Mouse (Mus musculus) cerebellum, adult 11 months (tissue): ENCODE results near the gene Baiap2.

Source experiments
- DNase-seq: peaks from one replicate; pipeline ENCODE4 v3.0.0; 2022

Baiap2 gene

GRCm38 (mm10) chr11:119920668-119921067 is 21.9 kb upstream of the Baiap2 start:
- no peak for DNase-seq

- DNase-seq: no peak
These were observed 17.4 kb upstream of the Baiap2 start for GRCm38 (mm10) chr11:119925176-119925575.

- no peak for DNase-seq
These were observed 15.8 kb upstream of the Baiap2 start for GRCm38 (mm10) chr11:119926762-119927161.

GRCm38 (mm10) chr11:119928023-119928681 is 14.4 kb upstream of the Baiap2 start:
- DNase-seq: no peak

- no peak for DNase-seq
These were observed 12.8 kb upstream of the Baiap2 start for GRCm38 (mm10) chr11:119929603-119930265.

GRCm38 (mm10) chr11:119931809-119932208 is 10.8 kb upstream of the Baiap2 start:
- DNase-seq: no peak

- DNase-seq: no peak
These were observed 9.4 kb upstream of the Baiap2 start for GRCm38 (mm10) chr11:119933142-119933541.

- no peak for DNase-seq
These were observed 8.6 kb upstream of the Baiap2 start for GRCm38 (mm10) chr11:119933819-119934583.

- no peak for DNase-seq
These were observed 7.8 kb upstream of the Baiap2 start for GRCm38 (mm10) chr11:119934773-119935172.

GRCm38 (mm10) chr11:119935457-119935856 is 7.1 kb upstream of the Baiap2 start:
- peak; percentile 71 for DNase-seq

GRCm38 (mm10) chr11:119936456-119936855 is 6.1 kb upstream of the Baiap2 start:
- no peak for DNase-seq

- no peak for DNase-seq
These were observed 5.3 kb upstream of the Baiap2 start for GRCm38 (mm10) chr11:119937216-119937615.

GRCm38 (mm10) chr11:119937772-119938502 is 4.6 kb upstream of the Baiap2 start:
- DNase-seq: no peak

GRCm38 (mm10) chr11:119939073-119939710 is 3.4 kb upstream of the Baiap2 start:
- DNase-seq: no peak

- DNase-seq: no peak
These were observed 2.9 kb upstream of the Baiap2 start for GRCm38 (mm10) chr11:119939711-119940106.

GRCm38 (mm10) chr11:119940142-119940541 is 2.4 kb upstream of the Baiap2 start:
- DNase-seq: no peak

- DNase-seq: no peak
These were observed 769 bp upstream of the Baiap2 start for GRCm38 (mm10) chr11:119941794-119942193.

GRCm38 (mm10) chr11:119942201-119942726 is 299 bp upstream of the Baiap2 start:
- DNase-seq: no peak

- DNase-seq: no peak
These were observed 945 bp downstream of the Baiap2 start for GRCm38 (mm10) chr11:119943428-119943988.

- no peak for DNase-seq
These were observed 2.8 kb downstream of the Baiap2 start for GRCm38 (mm10) chr11:119945343-119945742.

- no peak for DNase-seq
These were observed 4.9 kb downstream of the Baiap2 start for GRCm38 (mm10) chr11:119947426-119947825.

- DNase-seq: no peak
These were observed 5.3 kb downstream of the Baiap2 start for GRCm38 (mm10) chr11:119947897-119948296.
